Mouse (Mus musculus) heart, postnatal 36 days (tissue): ENCODE measurements around the gene Kif2a. TPM values are rescaled to one million over a fixed set of nuclear protein-coding genes. Genes with fewer than 3 reads are reported as not detected.
"Not testable (repeated sequence)": the region's sequence is repeated elsewhere in the genome, so short reads cannot be mapped to it uniquely, and the experiment has no call there.

Source experiments
- DNase-seq, 2 experiments: peaks; one replicate each; pipeline ENCODE4 v3.0.0; 2021 to 2022
- intact Hi-C: fragments of 180-260 bp; cut with DNase I; formaldehyde crosslinking; loops from one replicate; pipeline ENCODE4 v1.15.1; 2025
- total RNA-seq, 2 experiments: library from RNA; stranded (reverse); gene quantifications; 2 replicates each; pipeline ENCODE4 v1.2.3; 2021

Gene Kif2a
- total RNA-seq, 2 experiments from 2014 or later: 33.2 to 35.4 TPM

GRCm38 (mm10) chr13:107022266-107023171 is 593 bp upstream of the Kif2a start:
- peak; percentile 78 to 83 for DNase-seq
- intact Hi-C loops: loop anchor here (5.0 kb wide), 1 partner anchor 75 kb away; the partner anchor contains the start of gene Dimt1

- DNase-seq: no peak
- intact Hi-C loops: no loop called here
Observed at GRCm38 (mm10) chr13:107019443-107019842, 2.5 kb downstream of the Kif2a start.

GRCm38 (mm10) chr13:107013926-107014325 is 8.0 kb downstream of the Kif2a start:
- no peak for DNase-seq
- intact Hi-C loops: no loop called here

- DNase-seq: no peak
- intact Hi-C loops: no loop called here
Observed at GRCm38 (mm10) chr13:107011618-107012017, 10.3 kb downstream of the Kif2a start.

- intact Hi-C loops: no loop called here
- no peak for DNase-seq
Observed at GRCm38 (mm10) chr13:107008174-107008573, 13.8 kb downstream of the Kif2a start.

GRCm38 (mm10) chr13:107003211-107003610 is 18.7 kb downstream of the Kif2a start:
- no peak for DNase-seq

GRCm38 (mm10) chr13:106998671-106999070 is 23.3 kb downstream of the Kif2a start:
- DNase-seq: no peak
- intact Hi-C loops: no loop called here

More at GRCm38 (mm10) chr13:107003211-107003610, 18.7 kb downstream of the Kif2a start:
- intact Hi-C loops: no loop called here

- intact Hi-C loops: no loop called here
- no peak for DNase-seq
Observed at GRCm38 (mm10) chr13:106998026-106998425, 23.9 kb downstream of the Kif2a start.

- DNase-seq, intact Hi-C loops: not testable (repeated sequence)
Observed at GRCm38 (mm10) chr13:106997557-106997956, 24.4 kb downstream of the Kif2a start.

GRCm38 (mm10) chr13:106996891-106997290 is 25.0 kb downstream of the Kif2a start:
- intact Hi-C loops: no loop called here

GRCm38 (mm10) chr13:106961496-106961895 is 60.4 kb downstream of the Kif2a start:
- DNase-seq: no peak
- intact Hi-C loops: no loop called here

More at GRCm38 (mm10) chr13:106996891-106997290, 25.0 kb downstream of the Kif2a start:
- no peak for DNase-seq

GRCm38 (mm10) chr13:106960557-106960956 is 61.4 kb downstream of the Kif2a start:
- intact Hi-C loops: no loop called here
- no peak for DNase-seq

- intact Hi-C loops: no loop called here
- no peak for DNase-seq
Observed at GRCm38 (mm10) chr13:106958286-106958685, 63.6 kb downstream of the Kif2a start.

- intact Hi-C loops: no loop called here
- no peak for DNase-seq
Observed at GRCm38 (mm10) chr13:106957554-106957953, 64.4 kb downstream of the Kif2a start.

GRCm38 (mm10) chr13:106954880-106955279 is 67.0 kb downstream of the Kif2a start:
- intact Hi-C loops: no loop called here
- no peak for DNase-seq

GRCm38 (mm10) chr13:106947583-106947982 is 74.3 kb downstream of the Kif2a start:
- no peak for DNase-seq
- intact Hi-C loops: loop anchor here (5.0 to 10.0 kb wide), 3 partner anchors 75 to 1097 kb away; partner anchors contain the start of genes Kif2a and Smim15

GRCm38 (mm10) chr13:106946594-106947540 is 75.1 kb downstream of the Kif2a start, which contains the start of gene Dimt1:
Gene Dimt1, plus strand, starts transcription at chr13:106947127.
- intact Hi-C loops: loop anchor here (5.0 to 10.0 kb wide), 3 partner anchors 75 to 1098 kb away; partner anchors contain the start of genes Kif2a and Smim15
- peak; percentile 90 to 92 for DNase-seq

GRCm38 (mm10) chr13:106945518-106945917 is 76.4 kb downstream of the Kif2a start:
- no peak for DNase-seq
- intact Hi-C loops: loop anchor here (5.0 to 10.0 kb wide), 3 partner anchors 77 to 1099 kb away; partner anchors contain the start of genes Kif2a and Smim15

GRCm38 (mm10) chr13:106942721-106943120 is 79.2 kb downstream of the Kif2a start:
- no peak for DNase-seq
- intact Hi-C loops: loop anchor here (10.0 kb wide), 2 partner anchors 162 to 1102 kb away; partner anchors contain the start of gene Smim15
